Mouse (Mus musculus) erythroblast, embryonic 14.5 days (primary cell): ENCODE data around the gene Gm11111.

Source experiments
- GATA1 ChIP-seq: IDR thresholded peaks from 2 replicates; pipeline ENCODE4 v1.6.1; 2012; ENCODE audit warnings: low read length, inconsistent platforms, mixed read lengths
- TAL1 ChIP-seq: IDR thresholded peaks from 3 replicates; pipeline ENCODE4 v1.6.1; 2012; ENCODE audit warnings: low read length, inconsistent platforms, mixed read lengths

DNA sequence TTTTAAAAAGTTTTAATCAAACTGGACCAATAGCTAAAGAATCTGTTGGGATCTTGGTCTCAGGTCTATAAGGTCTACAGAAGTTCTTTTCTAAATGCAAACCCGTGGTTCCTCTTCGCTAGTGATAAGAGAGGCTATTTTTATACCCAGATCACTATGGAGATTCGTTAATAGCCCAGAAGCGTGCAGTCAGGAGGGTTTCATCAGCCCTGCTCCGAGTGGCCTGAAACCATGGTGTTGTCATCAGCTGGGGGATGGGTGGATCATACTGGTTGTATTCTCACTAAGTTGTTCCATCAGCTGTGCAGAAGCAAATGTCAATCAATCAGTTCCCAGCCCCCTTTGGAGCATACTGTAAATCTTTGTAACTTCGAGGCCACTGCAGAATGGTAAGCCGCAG is 29.4 kb upstream of the Gm11111 start:
- no peak for TF ChIP-seq GATA1
- no peak for TF ChIP-seq TAL1
